24 mouse cellular contexts compared by ENCODE assay signal in the genomic region with DNA sequence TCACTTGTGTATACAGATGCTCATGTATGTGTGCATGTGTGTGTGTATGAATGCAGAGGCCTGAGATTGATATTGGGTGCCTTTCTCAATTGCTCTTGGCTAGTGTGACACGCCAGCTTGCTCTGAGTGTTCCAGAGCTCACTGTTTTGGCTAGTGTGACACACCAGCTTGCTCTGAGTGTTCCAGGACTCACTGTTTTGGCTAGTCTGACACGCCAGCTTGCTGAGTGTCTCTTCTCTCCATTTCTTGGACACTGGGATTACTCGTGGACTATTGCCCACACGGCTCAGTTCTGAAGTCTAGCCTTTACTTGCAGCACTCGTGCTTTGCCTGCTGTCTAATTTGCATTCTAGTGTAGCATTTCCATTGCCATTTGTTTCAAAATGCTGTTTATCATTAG.
DNase-seq lines count a peak whose midpoint lies in the region; ATAC-seq and TF ChIP-seq lines count a peak whose summit lies in the region.
"Had no signal": no experiment of that assay in that cellular context is flagged by ENCODE, and none has a peak within 500 bp of the region (broad histone marks: within the 10 kb centered on the region; RNA-seq: fewer than 3 reads in every experiment).

No protein-coding gene starts in this region.

- no peak for DNase-seq in forebrain, embryonic 10.5 days (ENCODE audit: extremely low spot score, low spot score)
- DNase-seq in brain, embryonic 18.5 days (ENCODE audit: low read depth, low spot score), result peak; percentile 22
- peak; percentile 71 for DNase-seq in cerebellum, adult 9-10 months
- DNase-seq in forebrain, postnatal 0 days, result peak; percentile 70
- no peak for DNase-seq in heart, adult 9 months (ENCODE audit: low spot score in 2 of 2)
- no peak for DNase-seq in right cerebral cortex, postnatal 4 days
- DNase-seq: adrenal gland, postnatal 14 days; gastrocnemius, adult 2 months; heart, postnatal 14 days; kidney, adult 9 months; kidney, postnatal 25 days; liver; liver, postnatal 0 days; lung, postnatal 10 days; right cerebral cortex, adult 18-20 months; thymus, postnatal 25 days had no signal

- no peak overlapping the region for H3K9ac ChIP-seq in forebrain, embryonic 15.5 days (replicated peaks)
- H3K9ac ChIP-seq in forebrain, postnatal 0 days, result no peak overlapping the region
- H3K9ac ChIP-seq: embryonic facial prominence, embryonic 15.5 days; heart, embryonic 12.5 days; hindbrain, embryonic 12.5 days; liver, postnatal 0 days; midbrain, embryonic 12.5 days; neural tube, embryonic 12.5 days had no signal

- no peak overlapping the region for H3K4me3 ChIP-seq in forebrain, embryonic 15.5 days
- H3K4me3 ChIP-seq in forebrain, embryonic 10.5 days, result no peak overlapping the region
- H3K4me3 ChIP-seq in forebrain, postnatal 0 days (ENCODE audit: low read depth, low read length), result no peak overlapping the region
- H3K4me3 ChIP-seq: embryonic facial prominence, embryonic 15.5 days; gastrocnemius, adult 2 months; heart, embryonic 12.5 days; hindbrain, embryonic 12.5 days; midbrain, embryonic 12.5 days; neural tube, embryonic 12.5 days had no signal

- H3K27me3 ChIP-seq in forebrain, embryonic 15.5 days, result no peaks in the 10 kb centered on the region
- no peaks in the 10 kb centered on the region for H3K27me3 ChIP-seq in forebrain, embryonic 10.5 days (ENCODE audit: poor library complexity, severe bottlenecking)
- no peaks in the 10 kb centered on the region for H3K27me3 ChIP-seq in forebrain, postnatal 0 days (ENCODE audit: insufficient read depth, low read length)
- H3K27me3 ChIP-seq: CH12.LX; embryonic facial prominence, embryonic 15.5 days; heart, embryonic 12.5 days; hindbrain, embryonic 12.5 days; midbrain, embryonic 12.5 days; neural tube, embryonic 12.5 days had no signal

- 66% methylated on average over 5 of the region's 5 CpGs for WGBS in forebrain, embryonic 15.5 days
- 90% methylated on average over 5 of the region's 5 CpGs for WGBS in forebrain, embryonic 10.5 days
- WGBS in forebrain, postnatal 0 days, result 61% methylated on average over 5 of the region's 5 CpGs

- no peak for TF ChIP-seq CTCF in forebrain, postnatal 0 days (IDR thresholded peaks at IDR 0.05; ENCODE audit: low read depth)

- H3K4me1 ChIP-seq in forebrain, embryonic 15.5 days, result no peaks in the 10 kb centered on the region
- H3K4me1 ChIP-seq in forebrain, embryonic 10.5 days, result no peaks in the 10 kb centered on the region
- H3K4me1 ChIP-seq in forebrain, postnatal 0 days (ENCODE audit: insufficient read depth), result no peaks in the 10 kb centered on the region
- H3K4me1 ChIP-seq: embryonic facial prominence, embryonic 15.5 days; heart, embryonic 12.5 days; hindbrain, embryonic 12.5 days; midbrain, embryonic 12.5 days; neural tube, embryonic 12.5 days had no signal

- H3K27ac ChIP-seq in forebrain, embryonic 15.5 days (replicated peaks), result no peak overlapping the region
- no peak overlapping the region for H3K27ac ChIP-seq in forebrain, embryonic 10.5 days
- H3K27ac ChIP-seq in forebrain, postnatal 0 days (ENCODE audit: low read depth, low read length), result no peak overlapping the region
- H3K27ac ChIP-seq: embryonic facial prominence, embryonic 15.5 days; gastrocnemius, adult 2 months; hindbrain, embryonic 12.5 days; midbrain, embryonic 12.5 days; neural tube, embryonic 12.5 days had no signal

- peaks cover 24% of the 10 kb centered on the region for H3K36me3 ChIP-seq in forebrain, embryonic 15.5 days
- peaks cover 54% of the 10 kb centered on the region for H3K36me3 ChIP-seq in forebrain, embryonic 10.5 days (replicated peaks)
- H3K36me3 ChIP-seq in forebrain, postnatal 0 days (ENCODE audit: insufficient read depth), result peaks cover 21% of the 10 kb centered on the region

- ATAC-seq in forebrain, embryonic 15.5 days (replicated peaks), result peak; percentile 61
- ATAC-seq in forebrain, postnatal 0 days, result peak; percentile 92
- ATAC-seq: inflammation-experienced regulatory T-cells, adult 6 months; liver, postnatal 0 days had no signal

- H3K4me2 ChIP-seq in forebrain, embryonic 15.5 days (replicated peaks), result no peak overlapping the region
- no peak overlapping the region for H3K4me2 ChIP-seq in forebrain, postnatal 0 days (ENCODE audit: low read depth)
- H3K4me2 ChIP-seq: embryonic facial prominence, embryonic 15.5 days; heart, embryonic 12.5 days; hindbrain, embryonic 12.5 days; midbrain, embryonic 12.5 days; neural tube, embryonic 12.5 days had no signal

- H3K9me3 ChIP-seq in forebrain, embryonic 15.5 days, result peaks cover 8% of the 10 kb centered on the region; the same call in 1 of the 2 replicates
- peaks cover 10% of the 10 kb centered on the region for H3K9me3 ChIP-seq in forebrain, embryonic 10.5 days
- H3K9me3 ChIP-seq in forebrain, postnatal 0 days (ENCODE audit: low read length), result no peaks in the 10 kb centered on the region
- H3K9me3 ChIP-seq: embryonic facial prominence, embryonic 15.5 days; hindbrain, embryonic 12.5 days had no signal

Comparison
In these comparisons a context has a peak if more than half of its experiments do, and no peak if none do; other contexts are left out.
1. DNase-seq: peak in brain, embryonic 18.5 days (single experiment), cerebellum, adult 9-10 months (single experiment) and forebrain, postnatal 0 days (single experiment); none in forebrain, embryonic 10.5 days (single experiment), heart, adult 9 months (0 of 2) and right cerebral cortex, postnatal 4 days (single experiment).